Mouse (Mus musculus) forebrain, embryonic 13.5 days (tissue): ENCODE results near the gene Tmem216. TPM values are rescaled to one million over a fixed set of nuclear protein-coding genes. Genes with fewer than 3 reads are reported as not detected.
A peak's percentile ranks its signal among the peaks of the same experiment; 100 is the strongest.

Source experiments
- ATAC-seq: fragments of 200-750 bp; cut with Nextera tagmentation; 2 replicates; pipeline ENCODE4 v1.8.0; 2017
- H3K27ac ChIP-seq: fragments of 300-500 bp; sonication (generic); 2 replicates; pipeline ENCODE4 v1.5.1; 2015; ENCODE audit warnings: inconsistent platforms, mild to moderate bottlenecking, moderate library complexity
- H3K27me3 ChIP-seq: fragments of 300-500 bp; sonication (generic); 2 replicates; pipeline ENCODE4 v1.6.1; 2015; ENCODE audit warnings: mild to moderate bottlenecking, inconsistent platforms
- H3K36me3 ChIP-seq: fragments of 300-500 bp; sonication (generic); 2 replicates; pipeline ENCODE4 v1.6.1; 2015; ENCODE audit warnings: mild to moderate bottlenecking, inconsistent platforms; ENCODE audit not compliant: poor library complexity, severe bottlenecking
- H3K4me1 ChIP-seq: fragments of 300-500 bp; sonication (generic); 2 replicates; pipeline ENCODE4 v1.6.1; 2015; ENCODE audit warnings: inconsistent platforms
- H3K4me2 ChIP-seq: fragments of 300-500 bp; sonication (generic); 2 replicates; pipeline ENCODE4 v1.6.1; 2015; ENCODE audit warnings: inconsistent platforms, mild to moderate bottlenecking, moderate library complexity
- H3K4me3 ChIP-seq: fragments of 300-500 bp; sonication (generic); 2 replicates; pipeline ENCODE4 v1.5.1; 2015; ENCODE audit warnings: mild to moderate bottlenecking, inconsistent platforms
- H3K9ac ChIP-seq: fragments of 300-500 bp; sonication (generic); 2 replicates; pipeline ENCODE4 v1.6.1; 2015; ENCODE audit warnings: mild to moderate bottlenecking, inconsistent platforms
- H3K9me3 ChIP-seq: fragments of 300-500 bp; sonication (generic); replicated peaks from 2 replicates; pipeline ENCODE4 v1.6.1; 2016; ENCODE audit warnings: inconsistent platforms
- WGBS: fragments of 180-500 bp; shearing (Covaris S2); methylation state at CpG from one replicate; pipeline ENCODE4 v1.1.7; 2015; 5-methylcytosine and 5-hydroxymethylcytosine counted together
- polyA plus RNA-seq: library from polyadenylated mRNA; unstranded; fragments of >200 nt; fragmentation: Nextera tagmentation; extraction: Ambion mirVana; gene quantifications from 2 replicates; pipeline ENCODE4 v1.2.1, GENCODE M21; 2015

The Tmem216 gene
- 50.8 and 61.6 TPM in 2 replicates for polyA plus RNA-seq

GRCm38 (mm10) chr19:10555624-10556510 lies at the start of gene Tmem216:
TSS of gene Tmem216 (minus strand) at chr19:10556238.
- ATAC-seq = peak; percentile 99
- under 1% methylated on average over 43 of the region's 43 CpGs for WGBS
- Histone ChIP-seq H3K36me3 (peaks cover 25% of the 10 kb centered on the region), H3K4me2 (peak within 1 kb of the TSS; percentile 83), H3K27me3 (no peaks in the 10 kb centered on the region), H3K9me3 (no peaks in the 10 kb centered on the region), H3K27ac (peak within 1 kb of the TSS; percentile 62), H3K9ac (peak within 1 kb of the TSS; percentile 70), H3K4me3 (peak within 1 kb of the TSS; percentile 63), H3K4me1 (peaks cover 19% of the 10 kb centered on the region)

GRCm38 (mm10) chr19:10605293-10605900 lies 49.4 kb upstream of the Tmem216 start, which contains the start of the genes Ddb1 and Tkfc:
TSS of gene Ddb1 (plus strand) at chr19:10605327.
TSS of gene Tkfc (minus strand) at chr19:10605654.
- under 1% methylated on average over 47 of the region's 49 CpGs for WGBS
- peak within 1 kb of the TSS; percentile 94 for H3K4me3 ChIP-seq
- peak within 1 kb of the TSS; percentile 86 for H3K27ac ChIP-seq

DNA sequence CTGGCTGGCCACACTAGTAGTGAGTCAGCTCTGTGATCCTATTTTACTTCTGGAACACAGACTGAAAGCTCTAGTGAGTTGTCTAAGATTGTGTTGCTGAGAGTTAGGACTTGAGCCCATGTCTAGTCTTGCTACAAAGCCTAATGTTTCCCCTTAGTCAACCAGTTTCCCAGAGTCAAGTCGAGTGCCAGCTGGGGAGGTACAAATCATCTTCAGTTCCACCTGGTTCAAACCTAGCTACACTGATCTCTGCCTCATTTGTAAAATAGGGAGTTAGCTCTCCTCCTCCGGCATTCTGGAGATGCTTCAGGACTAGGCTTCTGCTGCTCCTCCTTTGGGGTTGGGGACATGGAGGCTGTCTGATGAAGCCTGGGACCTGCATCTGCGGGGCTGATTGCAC lies 48.5 kb upstream of the Tmem216 start:
- peak overlapping the region; percentile 83 for H3K27ac ChIP-seq
- WGBS = 64% methylated on average over 3 of the region's 3 CpGs
- ATAC-seq = no peak
- H3K27me3 ChIP-seq = no peaks in the 10 kb centered on the region
- peaks cover 35% of the 10 kb centered on the region for H3K36me3 ChIP-seq
- H3K4me1 ChIP-seq = peaks cover 44% of the 10 kb centered on the region
- H3K9me3 ChIP-seq = no peaks in the 10 kb centered on the region
- H3K9ac ChIP-seq = peak overlapping the region; percentile 97
- peak overlapping the region; percentile 81 for H3K4me2 ChIP-seq
- H3K4me3 ChIP-seq = peak overlapping the region; percentile 94

More at GRCm38 (mm10) chr19:10605293-10605900, 49.4 kb upstream of the Tmem216 start, which contains the start of the genes Ddb1 and Tkfc:
- Histone ChIP-seq H3K4me1 (peaks cover 44% of the 10 kb centered on the region), H3K4me2 (peak within 1 kb of the TSS; percentile 81), H3K36me3 (peaks cover 35% of the 10 kb centered on the region), H3K27me3 (no peaks in the 10 kb centered on the region), H3K9me3 (no peaks in the 10 kb centered on the region), H3K9ac (peak within 1 kb of the TSS; percentile 97)
- peak; percentile 97 for ATAC-seq

- peak overlapping the region; percentile 79 for H3K9ac ChIP-seq
- 86% methylated on average over 18 of the region's 18 CpGs for WGBS
These were observed 47.9 kb upstream of the Tmem216 start for GRCm38 (mm10) chr19:10603660-10604523.

DNA sequence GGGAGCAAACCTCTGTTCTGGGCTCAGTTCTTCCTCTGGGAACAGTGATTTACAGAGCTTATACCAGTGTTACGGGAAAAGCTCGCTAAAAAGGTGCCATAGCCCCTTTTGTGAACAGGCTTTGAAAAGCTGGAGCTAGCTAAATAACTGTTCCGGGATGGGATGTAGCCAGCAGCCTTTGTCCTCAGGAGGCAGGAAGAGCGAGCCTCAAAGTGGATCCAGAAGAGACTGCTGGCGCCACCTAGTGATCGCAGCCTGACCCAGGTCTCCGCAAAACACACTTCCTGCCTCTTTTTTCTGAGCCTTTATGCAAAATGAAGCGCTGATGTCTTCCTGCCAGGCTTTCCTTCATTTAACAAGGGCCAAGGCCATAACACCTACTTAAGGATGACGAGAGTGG lies 46.7 kb upstream of the Tmem216 start:
- peak overlapping the region; percentile 97 for H3K27ac ChIP-seq
- peak overlapping the region; percentile 63 for H3K4me2 ChIP-seq
- peaks cover 33% of the 10 kb centered on the region for H3K36me3 ChIP-seq
- peak overlapping the region; percentile 35 for H3K4me3 ChIP-seq
- under 1% methylated on average over 9 of the region's 9 CpGs for WGBS
- H3K9me3 ChIP-seq = no peaks in the 10 kb centered on the region
- peaks cover 41% of the 10 kb centered on the region for H3K4me1 ChIP-seq
- H3K9ac ChIP-seq = peak overlapping the region; percentile 79
- no peaks in the 10 kb centered on the region for H3K27me3 ChIP-seq
- peak; percentile 75 for ATAC-seq

More at GRCm38 (mm10) chr19:10603660-10604523, 47.9 kb upstream of the Tmem216 start:
- Histone ChIP-seq H3K4me3 (peak overlapping the region; percentile 94; the same call in 1 of the 2 replicates), H3K9me3 (no peaks in the 10 kb centered on the region), H3K27ac (peak overlapping the region; percentile 97; the same call in 1 of the 2 replicates), H3K27me3 (no peaks in the 10 kb centered on the region), H3K4me2 (no peak overlapping the region), H3K4me1 (peaks cover 44% of the 10 kb centered on the region), H3K36me3 (peaks cover 35% of the 10 kb centered on the region)
- ATAC-seq = no peak

DNA sequence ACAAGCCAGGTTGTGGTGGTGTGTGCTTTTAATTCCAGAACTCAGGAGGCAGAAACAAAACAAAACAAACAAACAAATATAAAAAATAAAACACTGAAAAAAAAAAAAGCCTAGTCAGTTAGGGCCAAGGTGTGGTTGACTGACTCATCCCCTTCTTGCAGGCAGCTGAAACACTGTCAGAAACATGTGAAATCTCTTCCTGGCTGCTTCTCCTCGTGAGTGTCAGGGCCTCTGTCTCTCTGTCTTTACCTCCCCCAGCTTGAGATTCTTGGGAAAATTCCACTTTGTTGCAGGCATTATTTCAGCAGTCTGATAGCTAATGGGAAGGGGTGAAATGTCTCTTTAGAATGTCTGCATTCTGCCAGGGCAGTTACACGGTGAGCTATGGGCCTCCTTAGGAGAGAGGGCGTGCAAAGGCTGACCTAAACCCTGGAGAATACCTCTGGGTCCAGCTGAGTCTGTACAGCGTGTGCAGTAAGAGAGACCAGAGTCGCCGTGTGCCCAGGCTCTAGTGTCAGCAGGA lies 46.3 kb upstream of the Tmem216 start:
- peak; percentile 31; the same call in 1 of the 2 replicates for ATAC-seq
- Histone ChIP-seq H3K4me3 (peak overlapping the region; percentile 35), H3K9ac (peak overlapping the region; percentile 79), H3K4me2 (peak overlapping the region; percentile 63), H3K27me3 (no peaks in the 10 kb centered on the region), H3K36me3 (peaks cover 29% of the 10 kb centered on the region), H3K4me1 (peaks cover 36% of the 10 kb centered on the region), H3K27ac (peak overlapping the region; percentile 97), H3K9me3 (no peaks in the 10 kb centered on the region)
- WGBS = 3% methylated on average over 6 of the region's 6 CpGs

- Histone ChIP-seq H3K27me3 (no peaks in the 10 kb centered on the region), H3K9me3 (no peaks in the 10 kb centered on the region), H3K27ac (no peak overlapping the region), H3K9ac (no peak overlapping the region), H3K4me3 (no peak overlapping the region), H3K4me1 (peaks cover 23% of the 10 kb centered on the region), H3K4me2 (no peak overlapping the region), H3K36me3 (peaks cover 54% of the 10 kb centered on the region)
- no peak for ATAC-seq
- WGBS = 92% methylated on average over 2 of the region's 2 CpGs
These were observed 43.6 kb upstream of the Tmem216 start for GRCm38 (mm10) chr19:10599648-10600047.

- Histone ChIP-seq H3K4me2 (no peak overlapping the region), H3K27me3 (no peaks in the 10 kb centered on the region), H3K36me3 (peaks cover 69% of the 10 kb centered on the region), H3K27ac (no peak overlapping the region), H3K4me3 (no peak overlapping the region), H3K4me1 (peaks cover 9% of the 10 kb centered on the region), H3K9me3 (no peaks in the 10 kb centered on the region), H3K9ac (no peak overlapping the region)
- 40% methylated on average over 3 of the region's 3 CpGs for WGBS
- ATAC-seq = no peak
These were observed 42.1 kb upstream of the Tmem216 start for GRCm38 (mm10) chr19:10598188-10598587.

DNA sequence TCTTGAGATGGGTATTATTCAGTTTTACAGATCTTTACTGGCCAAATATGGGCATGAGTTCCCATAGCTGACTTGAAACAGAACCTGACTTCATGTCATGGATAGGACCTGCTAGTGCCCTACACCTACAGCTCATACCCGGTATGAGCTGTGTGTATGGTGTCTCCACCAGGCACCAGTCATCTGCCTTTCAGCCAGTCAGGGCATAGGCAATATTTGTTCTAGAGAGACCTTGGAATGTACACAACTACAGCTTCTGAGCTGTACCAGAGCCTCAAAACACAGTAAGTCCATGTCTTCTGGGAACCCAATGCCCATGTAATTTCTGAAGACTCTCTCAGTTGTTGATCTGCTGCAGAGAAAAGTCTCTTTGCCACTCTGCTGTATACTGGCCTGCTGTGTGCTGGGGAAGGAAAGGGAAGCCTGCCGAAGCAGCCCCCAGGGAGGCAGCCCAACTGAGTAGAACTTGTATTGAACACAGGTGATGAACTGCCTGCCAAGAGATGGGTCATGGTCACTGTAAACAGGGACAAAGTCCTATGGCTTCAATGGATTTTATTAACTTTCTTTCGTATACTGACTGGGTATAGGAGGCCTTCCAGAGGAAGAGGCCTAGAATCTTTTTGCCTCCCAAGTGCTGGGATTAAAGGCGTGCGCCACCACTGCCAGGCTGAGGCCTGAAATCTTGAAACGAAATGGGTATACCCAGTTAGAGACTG lies 35.8 kb upstream of the Tmem216 start:
- no peak for ATAC-seq
- WGBS = 93% methylated on average over 6 of the region's 6 CpGs
- H3K4me3 ChIP-seq = no peak overlapping the region
- peaks cover 3% of the 10 kb centered on the region; the same call in 1 of the 2 replicates for H3K4me1 ChIP-seq
- no peak overlapping the region for H3K9ac ChIP-seq
- no peaks in the 10 kb centered on the region for H3K27me3 ChIP-seq
- H3K9me3 ChIP-seq = no peaks in the 10 kb centered on the region
- H3K4me2 ChIP-seq = no peak overlapping the region
- H3K27ac ChIP-seq = no peak overlapping the region
- peaks cover 64% of the 10 kb centered on the region for H3K36me3 ChIP-seq

- H3K9ac ChIP-seq = no peak overlapping the region
- peaks cover 3% of the 10 kb centered on the region; the same call in 1 of the 2 replicates for H3K4me1 ChIP-seq
- H3K36me3 ChIP-seq = peaks cover 49% of the 10 kb centered on the region
- no peak overlapping the region for H3K4me2 ChIP-seq
- H3K27me3 ChIP-seq = no peaks in the 10 kb centered on the region
- H3K4me3 ChIP-seq = no peak overlapping the region
- ATAC-seq = no peak
- H3K27ac ChIP-seq = no peak overlapping the region
- WGBS = 73% methylated on average over 3 of the region's 3 CpGs
- no peaks in the 10 kb centered on the region for H3K9me3 ChIP-seq
These were observed 34.3 kb upstream of the Tmem216 start for GRCm38 (mm10) chr19:10590301-10590700.
